Mouse (Mus musculus) urinary bladder, postnatal 10 days (tissue): ENCODE results near the gene Mier2.

Source experiments
- DNase-seq: peaks from one replicate; pipeline ENCODE4 v3.0.0; 2022; ENCODE audit warnings: low spot score

Gene Mier2

GRCm38 (mm10) chr10:79496701-79497288 lies 58.2 kb downstream of the Mier2 start:
- no peak for DNase-seq

- no peak for DNase-seq
These were observed 59.1 kb downstream of the Mier2 start for GRCm38 (mm10) chr10:79495886-79496285.
